Mouse (Mus musculus) spleen, adult 12 weeks (tissue): Measurements from ENCODE around the gene Oscp1.
A peak's percentile ranks its signal among the peaks of the same experiment; 100 is the strongest.

Experiments
- DNase-seq: peaks from one replicate; pipeline ENCODE4 v3.0.0; 2022; ENCODE audit warnings: low spot score

The Oscp1 gene

DNA sequence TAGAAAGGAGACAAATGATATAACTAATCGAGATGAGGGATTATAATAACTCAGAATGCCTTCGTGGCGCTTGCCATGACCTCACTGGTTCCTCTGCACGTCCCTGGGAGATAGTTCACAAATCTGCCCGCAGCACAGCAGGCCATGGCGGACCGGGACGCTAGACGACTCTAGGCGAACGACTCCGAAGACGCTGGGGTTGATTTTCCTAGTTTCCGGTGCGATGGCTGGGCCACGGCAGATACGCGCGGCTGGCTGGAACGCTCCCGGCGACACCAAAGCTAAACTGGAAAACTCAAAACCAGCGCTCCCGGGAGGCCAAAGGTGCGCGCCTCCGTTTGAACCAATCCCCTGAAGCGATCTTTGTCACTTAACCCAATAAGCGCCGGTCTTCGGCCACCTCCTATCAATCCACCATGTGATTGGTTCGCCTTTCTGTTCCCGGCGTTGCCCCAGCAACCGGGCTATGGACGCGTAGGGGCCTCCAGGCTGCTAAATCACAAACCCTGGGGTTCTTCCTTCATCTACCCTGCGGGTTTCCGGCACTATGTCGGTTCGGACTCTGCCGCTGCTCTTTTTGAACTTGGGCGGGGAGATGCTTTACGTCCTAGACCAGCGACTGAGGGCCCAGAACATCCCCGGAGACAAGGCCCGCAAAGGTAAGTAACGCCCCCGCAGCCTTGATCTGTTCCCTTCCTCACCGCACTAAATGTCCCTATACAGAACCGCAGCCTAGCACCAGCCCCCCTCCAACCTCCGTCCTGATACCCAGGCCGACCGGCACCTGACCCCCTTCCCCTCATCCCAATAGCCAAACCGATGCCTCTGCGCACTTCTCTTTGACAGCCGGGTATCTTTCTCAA, at the start of gene Oscp1:
Oscp1 (plus strand) TSS at position 432 of the 863 bp plus-strand sequence.
- peak; percentile 78 for DNase-seq

DNA sequence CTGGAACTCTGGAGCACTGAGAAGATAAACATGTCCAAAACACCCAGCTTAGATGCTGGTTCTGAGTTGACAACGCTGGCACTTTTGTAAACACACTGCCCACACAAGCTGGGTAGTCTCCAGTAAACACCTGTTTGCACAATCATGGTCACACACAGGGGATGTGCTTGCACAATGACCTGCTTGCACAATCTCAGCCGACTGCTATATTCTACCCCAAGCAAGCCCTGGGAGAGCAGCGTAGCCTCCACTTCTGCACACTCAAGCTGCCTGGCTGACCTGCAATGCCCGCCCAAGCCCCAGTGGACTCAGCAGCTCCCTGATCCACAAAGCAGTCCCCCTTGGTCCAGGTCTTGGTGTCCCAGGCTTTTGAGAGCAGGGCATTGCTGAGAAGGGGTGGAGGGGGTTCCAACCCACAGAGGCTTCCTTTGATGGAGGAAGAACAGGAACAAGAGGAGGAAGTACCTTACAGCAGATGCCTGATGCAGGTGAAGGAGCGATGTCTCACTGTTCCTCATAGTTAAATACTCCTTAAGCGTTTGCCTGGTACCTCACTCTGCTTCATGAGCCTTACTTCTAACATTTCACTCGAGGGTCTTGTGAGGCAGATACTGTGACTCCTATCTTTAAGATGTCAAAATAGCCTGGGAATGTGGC, 40.6 kb upstream of the Oscp1 start:
- no peak for DNase-seq

DNA sequence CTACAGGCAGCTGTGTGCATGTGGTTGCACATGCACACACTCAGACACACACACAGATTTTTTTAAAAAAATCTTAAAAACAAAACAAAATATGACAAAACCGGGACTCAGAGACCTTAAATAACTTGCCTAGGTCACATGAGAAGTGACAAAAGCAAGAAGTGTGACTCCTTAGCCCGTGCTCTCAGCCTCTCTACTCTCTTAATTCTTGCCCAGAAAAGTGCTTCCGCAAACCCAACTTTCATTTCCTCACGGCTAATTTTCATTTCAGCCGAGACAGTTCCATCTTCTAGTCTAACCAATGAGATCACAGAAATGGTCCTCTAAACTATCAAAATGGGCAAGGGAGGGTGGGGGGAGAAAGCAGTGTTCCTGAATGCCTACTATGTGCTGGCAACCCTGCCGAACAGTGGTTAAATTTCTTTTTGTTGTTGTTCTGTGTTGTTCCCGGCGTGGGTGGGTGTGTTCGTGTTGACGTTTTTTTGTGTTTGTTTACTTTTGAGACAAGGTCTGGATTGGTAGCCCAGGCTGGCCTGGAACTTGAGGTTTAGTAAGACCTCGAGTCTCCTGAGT, 39.3 kb upstream of the Oscp1 start:
- no peak for DNase-seq

DNA sequence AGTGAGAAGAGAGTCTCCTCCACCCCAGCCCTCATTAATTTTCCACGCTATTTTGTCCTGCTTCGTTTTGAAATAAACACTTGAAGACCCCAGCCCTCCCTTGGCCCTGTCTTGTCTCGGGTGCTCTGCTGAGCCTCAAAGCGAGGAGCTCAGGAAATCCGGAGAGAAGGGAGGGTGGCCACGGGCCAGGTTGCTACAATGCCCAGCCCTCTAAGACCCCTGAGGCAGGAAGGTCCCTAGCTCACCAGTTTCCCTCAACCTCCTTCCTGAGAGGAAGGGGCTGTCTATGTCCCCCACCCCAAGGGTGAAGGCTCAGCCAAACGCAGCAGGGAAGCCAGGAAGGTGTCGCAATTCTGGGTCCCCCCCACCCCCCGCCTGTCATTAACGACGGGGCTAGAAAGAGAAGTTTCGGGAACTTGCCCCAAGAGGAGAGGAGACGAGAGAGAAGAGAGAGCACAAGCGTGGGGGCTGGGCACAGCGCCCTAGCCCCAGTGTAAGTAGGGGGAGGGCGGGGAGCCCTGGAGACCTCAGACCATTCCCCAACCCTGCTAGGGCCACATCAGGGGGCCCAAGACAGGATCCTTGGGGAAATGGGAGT, 34.0 kb upstream of the Oscp1 start, which contains the start of gene Csf3r:
Csf3r (plus strand) TSS at position 248 of the 598 bp plus-strand sequence.
- no peak for DNase-seq

DNA sequence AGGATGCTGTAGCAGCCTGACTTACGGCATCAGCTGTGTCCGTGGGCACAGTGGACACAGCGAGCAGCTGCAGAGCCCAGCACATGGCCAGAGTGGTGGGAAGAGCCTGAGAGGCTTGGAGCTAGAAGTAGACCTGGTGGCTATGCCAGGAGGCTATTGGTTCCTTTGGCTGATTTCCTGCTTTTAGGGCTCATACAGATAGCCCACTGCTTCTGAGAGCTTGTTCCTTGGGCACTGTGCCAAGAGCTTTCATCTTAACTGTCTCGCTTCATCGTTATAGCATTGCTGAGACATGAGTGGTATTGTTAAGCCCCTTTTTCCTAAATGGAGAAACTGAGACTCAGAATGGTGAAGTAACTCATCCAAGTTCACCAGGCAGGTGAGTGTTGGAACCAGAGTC, 32.6 kb upstream of the Oscp1 start:
- DNase-seq, result no peak

DNA sequence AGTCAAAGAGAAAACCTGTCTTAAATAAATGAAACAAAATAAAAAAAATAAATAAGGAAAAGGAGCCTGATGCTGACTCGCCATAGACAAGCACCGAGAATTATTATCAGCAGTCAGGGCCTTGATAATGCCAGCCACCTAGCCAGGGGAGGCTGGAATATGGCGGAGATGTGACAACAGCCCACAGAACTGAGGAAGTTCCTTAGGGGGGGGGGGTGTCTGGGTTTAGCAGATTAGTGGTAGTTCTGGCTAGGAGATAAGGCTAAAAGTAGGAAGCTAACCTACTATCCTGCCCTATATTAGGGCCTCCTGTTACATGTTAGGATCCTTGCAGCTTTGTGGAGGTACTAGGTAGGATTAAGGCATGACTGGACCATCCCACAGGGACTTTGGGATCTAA, 30.4 kb upstream of the Oscp1 start:
- DNase-seq, result no peak

DNA sequence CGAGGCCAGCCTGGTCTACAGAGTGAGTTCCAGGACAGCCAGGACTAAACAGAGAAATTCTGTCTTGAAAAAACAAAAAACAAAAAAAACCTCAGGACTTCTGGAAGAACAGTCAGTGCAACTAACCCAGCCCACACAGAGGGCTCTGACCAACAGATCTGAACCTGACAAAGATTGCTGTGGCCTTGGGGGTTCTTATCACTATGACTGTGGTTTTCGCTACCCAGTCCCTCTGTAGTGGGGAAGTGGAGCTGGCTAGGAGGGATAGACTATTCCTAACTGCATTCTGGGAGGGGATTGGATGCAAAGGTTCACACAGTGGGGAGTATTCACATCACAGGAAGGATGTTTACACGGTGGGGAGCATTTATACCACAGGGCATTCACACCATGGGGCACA, 29.3 kb upstream of the Oscp1 start:
- no peak for DNase-seq

DNA sequence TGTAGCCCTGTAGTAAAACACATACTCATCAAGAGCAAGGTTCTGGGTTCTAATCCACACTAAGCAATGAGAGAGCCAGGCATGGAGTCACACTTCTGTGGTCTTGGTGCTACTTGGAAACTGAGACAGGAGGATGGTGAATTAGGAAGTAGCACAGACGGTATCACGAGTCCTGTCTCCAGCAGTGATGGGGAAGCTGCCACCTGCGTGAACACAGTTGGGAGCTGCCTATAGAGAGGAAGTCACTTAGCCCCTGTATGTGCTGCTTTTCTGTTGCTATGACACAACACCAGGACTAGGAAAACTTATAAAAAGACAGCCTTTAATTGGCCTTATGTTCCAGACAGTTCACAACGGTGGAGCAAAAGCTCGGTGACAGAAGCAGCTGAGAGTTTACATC, 27.7 kb upstream of the Oscp1 start:
- no peak for DNase-seq

DNA sequence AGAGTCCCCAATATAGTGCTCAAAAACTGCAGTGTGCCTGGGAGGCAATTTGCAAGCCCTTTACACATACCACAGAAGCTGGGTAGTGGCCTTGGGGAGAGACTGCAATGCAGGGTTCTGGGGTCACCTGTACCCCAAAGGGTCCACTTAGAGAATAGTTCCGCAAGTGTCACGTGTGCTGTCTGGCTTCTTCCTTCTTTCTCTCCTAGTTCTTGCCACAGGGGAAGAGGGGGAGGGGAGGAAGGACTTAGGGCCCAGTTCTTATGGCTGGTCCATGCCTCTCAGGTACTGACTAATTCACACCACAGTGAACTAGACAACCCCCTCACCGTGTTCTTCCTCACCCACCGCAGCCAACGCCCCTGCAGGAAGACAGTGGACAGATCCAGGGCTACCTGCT, 23.0 kb upstream of the Oscp1 start:
- no peak for DNase-seq

DNA sequence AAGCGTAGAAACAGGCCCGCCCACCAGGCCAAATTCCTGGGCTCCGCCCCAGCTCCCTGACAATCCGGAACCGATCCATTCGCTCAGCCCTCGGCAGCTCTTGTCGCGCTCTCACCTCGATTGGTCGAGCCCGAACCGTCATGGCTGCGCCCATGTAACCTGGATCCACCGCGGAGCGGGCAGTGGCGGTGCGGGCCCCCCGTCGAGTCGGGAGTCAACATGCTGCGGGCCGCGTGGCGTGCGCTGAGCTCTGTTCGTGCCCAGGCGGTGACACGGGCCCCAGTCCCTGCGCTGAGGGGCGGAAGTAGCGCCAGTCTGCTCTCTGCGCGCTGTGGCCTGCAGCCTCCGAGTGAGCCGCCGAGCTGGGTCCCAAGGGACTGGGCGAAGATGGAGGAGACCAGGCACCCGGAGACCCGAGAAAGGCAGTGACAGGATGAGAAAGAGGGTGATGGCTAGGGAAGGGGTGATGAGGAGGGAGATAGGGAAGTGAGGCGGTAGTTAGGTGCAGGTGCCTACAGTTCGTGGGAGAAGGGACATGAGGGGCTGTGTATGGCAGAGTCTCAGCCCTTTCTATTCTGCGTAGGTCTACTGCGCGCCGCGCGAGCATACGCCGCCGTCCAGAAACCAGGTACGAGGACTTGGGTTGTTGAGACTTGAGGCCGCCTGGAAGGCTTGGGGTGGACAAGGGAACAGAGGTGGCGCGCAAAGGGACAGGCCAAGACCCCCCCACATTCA, 11.3 kb upstream of the Oscp1 start, which contains the start of gene Mrps15:
Mrps15 (plus strand) TSS at position 75 of the 735 bp plus-strand sequence.
- DNase-seq, result peak; percentile 70

DNA sequence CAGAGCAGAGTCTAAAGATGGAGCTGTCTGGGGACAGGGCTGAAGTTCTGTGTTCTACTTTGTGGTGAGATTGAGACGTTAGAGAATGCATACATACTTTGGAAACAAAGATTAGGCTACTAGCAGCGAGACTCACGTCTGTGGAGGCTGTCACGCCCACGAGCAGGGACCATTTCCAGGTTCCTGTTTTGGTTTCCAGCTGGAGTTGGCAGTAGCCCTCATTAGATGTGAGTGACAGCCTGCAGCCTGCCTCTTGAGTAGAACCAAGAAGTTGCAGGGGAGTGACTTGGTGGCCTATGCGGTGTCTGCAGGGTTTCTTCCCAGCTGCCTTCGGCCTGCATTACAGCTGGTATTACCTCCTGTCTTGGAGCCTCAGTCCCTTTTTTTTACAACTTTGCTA, 6.7 kb upstream of the Oscp1 start:
- DNase-seq, result no peak

DNA sequence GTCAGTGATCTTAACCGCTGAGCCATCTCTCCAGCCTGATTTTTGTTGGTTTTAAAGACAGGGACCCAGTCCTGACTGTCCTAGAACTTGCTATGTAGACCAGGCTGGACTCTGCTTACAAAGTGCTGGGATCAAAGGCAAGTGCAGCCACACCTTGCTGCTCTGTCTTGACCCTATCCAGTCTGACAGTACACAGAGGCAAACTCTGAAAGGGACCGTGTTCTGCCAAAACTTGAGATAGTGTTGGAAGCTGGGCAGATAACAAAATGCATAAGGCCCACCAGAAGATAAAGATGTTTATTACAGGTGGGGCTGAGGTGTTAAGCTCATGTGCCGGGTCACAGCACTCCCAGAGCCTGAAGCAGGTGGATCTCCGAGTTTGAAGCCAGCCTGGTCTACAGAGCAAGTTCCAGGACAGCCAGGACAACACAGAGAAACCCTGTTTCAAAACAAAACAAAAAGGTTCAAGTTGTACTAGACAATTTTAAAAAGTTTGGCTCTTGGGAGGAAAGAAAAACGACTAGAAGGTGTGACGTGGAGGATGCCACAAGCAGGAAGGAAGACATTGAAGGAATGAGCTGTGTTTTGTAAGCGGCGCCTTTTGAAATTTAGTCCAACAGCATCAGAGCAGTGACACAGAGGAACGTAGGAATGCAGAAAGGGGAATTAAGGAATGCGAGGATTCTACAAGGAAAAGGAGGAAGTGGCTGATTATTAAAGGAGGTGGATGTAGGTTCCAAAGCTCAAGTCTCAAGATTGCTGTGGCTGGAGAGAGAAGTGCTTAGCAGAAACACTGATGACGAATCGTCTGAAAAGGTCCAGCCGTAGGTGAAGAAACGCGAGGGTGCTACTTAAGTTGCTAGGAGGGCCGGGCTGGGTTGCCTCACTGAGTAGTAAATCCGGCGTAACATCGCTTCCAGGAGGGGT, 895 bp upstream of the Oscp1 start:
- no peak for DNase-seq

DNA sequence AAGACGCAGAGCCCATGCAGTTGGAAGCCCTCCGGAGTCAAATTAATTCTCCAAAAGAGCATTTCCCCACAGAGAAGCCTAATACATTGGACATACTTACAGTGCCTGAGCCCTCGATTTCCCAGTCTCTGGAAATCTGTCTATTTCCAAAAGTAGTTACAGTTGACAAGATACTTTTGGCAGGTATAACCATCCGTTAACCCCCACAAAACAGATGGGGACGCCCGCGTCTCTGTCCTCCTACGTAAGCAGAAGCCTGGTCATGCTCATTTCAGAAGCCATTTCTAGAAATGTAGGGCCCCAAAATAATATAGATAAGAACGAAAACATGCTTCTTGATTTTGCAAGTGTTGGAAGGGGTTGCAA, 615 bp downstream of the Oscp1 start:
- DNase-seq, result no peak

DNA sequence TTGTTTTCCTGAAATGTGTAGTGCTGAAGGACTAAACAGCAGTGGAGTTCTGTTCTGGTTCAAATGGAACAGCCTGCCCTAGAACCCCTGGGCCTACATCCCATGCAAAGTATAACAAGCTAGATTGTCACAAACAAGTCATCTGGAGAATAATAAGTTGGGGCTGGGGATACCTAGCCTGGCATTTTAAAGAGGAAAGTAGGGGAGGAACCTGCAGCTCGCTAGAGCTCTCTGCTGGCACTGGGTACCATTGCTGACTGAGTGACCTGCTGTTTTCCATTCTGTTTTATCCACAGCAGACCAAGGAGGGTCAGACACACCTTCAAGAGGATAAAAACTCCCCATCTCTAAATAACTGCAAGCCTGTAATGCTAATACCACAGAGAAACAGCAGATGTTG, 4.5 kb downstream of the Oscp1 start:
- no peak for DNase-seq

DNA sequence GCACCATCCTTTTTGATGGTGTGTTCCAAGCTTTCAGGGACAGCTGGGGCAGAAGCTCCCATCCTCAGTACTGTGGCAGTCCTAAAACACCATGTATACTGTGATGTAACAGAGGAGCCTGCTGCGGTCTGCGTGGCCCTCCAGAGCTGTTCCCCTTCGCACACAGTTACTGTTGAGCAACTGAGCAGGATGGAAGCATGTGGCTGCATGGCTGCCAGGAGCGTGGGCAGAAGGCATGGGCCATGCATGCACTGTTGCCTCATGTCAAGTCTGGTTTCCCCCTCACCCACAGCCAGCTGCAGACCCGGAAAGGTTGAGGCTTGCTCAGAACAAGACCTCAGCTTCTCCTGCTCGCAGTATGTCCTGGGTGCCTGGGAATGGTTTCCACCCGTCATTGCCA, 6.9 kb downstream of the Oscp1 start:
- DNase-seq, result no peak

DNA sequence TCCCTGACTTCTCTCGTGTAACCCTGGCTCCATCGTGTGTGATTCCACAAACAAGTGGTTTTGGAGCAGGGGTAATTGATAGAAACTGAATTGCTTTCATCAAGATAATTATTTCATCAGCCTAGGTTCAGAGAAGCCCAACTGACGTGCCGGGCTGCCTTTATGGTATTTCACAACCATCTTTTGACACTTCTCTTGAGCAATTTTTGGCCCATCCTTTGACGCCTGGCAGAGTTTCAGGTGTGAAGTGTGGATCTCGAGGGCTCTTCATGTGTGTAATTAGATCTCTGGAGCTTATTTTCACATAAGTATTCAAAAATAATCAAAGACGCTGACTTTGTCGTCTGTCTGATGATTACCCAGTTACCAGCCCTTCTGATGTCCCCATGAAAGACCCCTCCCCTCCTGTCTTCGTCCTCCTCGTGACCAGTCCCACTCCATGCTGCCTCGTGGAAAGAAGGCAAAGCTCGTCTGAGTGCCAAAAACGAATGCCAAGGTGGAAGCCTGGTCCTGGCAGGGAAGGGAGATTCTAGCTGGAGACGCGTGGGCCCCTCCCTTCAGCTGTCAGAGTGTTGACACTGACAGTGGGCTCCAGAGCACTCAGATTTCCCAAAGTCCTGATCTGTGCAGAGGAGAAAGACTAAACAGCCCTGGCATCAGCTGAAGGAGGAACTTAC, 9.2 kb downstream of the Oscp1 start:
- DNase-seq, result no peak

DNA sequence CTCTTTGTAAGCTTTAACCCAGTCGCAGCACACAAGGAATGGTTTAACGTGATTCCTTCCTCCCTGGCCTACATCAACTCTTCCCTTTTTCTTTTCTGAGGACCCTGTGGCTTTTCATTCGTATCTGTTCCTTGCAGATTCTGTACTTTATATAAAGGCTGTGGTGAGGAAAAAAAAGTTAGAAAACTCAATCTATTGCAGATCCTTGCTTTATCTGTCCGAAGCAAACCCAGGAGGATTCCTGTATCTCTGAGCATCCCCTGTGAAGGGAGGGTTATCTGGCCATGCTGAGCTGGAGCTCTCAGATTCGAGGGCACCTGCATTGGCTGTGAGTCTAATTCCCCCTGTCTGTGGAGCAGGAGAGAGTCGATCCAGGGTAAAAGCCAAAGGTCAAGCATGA, 10.5 kb downstream of the Oscp1 start:
- DNase-seq, result no peak

DNA sequence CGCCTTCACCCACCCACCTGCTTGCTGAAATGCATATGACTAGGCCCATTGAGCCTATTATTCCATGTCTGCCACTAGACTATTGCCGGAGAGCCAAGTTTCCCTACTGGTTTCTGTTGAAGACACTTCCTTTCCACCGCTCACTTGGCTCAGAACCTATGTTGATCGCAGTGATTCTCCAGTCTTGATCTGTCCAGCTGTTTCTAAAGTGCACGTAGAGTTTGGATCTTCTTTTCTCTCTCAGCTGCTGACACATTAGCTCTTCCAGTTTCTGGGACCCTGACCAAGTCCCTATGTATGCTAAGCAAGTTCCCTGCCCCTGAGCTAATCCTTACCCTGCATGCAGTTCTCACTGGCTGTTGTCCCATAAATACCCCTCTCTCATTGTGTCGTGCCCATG, 19.5 kb downstream of the Oscp1 start:
- DNase-seq, result no peak

DNA sequence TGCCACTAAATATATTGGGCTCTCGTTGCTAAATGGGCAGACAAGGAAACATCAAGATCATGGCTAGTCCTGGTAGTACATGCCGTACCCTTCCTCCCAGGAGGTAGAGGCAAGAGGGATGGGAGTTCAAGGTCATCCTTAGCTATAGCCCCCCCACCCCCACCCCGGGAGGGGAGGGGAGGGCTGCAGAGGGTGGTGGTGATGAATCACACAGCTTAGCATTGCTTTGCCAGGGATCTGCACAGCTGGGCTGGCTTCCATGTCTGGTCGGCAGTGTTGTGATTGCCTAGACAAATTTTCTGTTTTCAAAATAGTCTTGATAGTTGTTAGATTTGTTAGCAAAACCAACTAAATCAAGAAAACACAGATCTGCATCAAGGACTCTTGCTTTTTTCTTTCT, 20.9 kb downstream of the Oscp1 start:
- DNase-seq, result no peak

DNA sequence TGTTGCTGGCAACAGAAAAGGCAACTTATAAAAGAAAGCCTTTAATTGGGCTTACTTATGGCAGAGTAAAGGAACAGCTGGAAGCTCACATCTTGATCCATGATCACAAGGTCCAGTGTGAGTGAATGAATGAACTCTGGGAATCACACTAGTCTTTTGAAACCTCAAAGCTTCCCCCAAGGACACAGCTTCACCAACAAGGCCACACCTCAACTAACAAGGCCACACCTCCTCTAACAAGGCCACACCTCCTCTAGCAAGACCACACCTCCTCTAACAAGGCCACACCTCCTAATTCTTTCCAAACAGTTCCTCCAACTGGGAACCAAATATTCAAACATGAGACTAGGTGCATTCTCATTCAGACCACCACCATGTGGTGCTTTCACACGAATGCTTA, 23.2 kb downstream of the Oscp1 start:
- no peak for DNase-seq
